Mouse (Mus musculus) mouse embryonic stem cell (cell line): Measurements from ENCODE around the gene Slc30a3.

Source experiments
- in situ Hi-C, 2 experiments: fragments of 300-500 bp; cut with MboI; formaldehyde crosslinking; loops; 1 replicate in 1 of 2; 3 replicates in 1 of 2; pipeline ENCODE4 v1.14.3; 2019 to 2020; ENCODE audit warnings: low sequenced_read_pairs in 2 of 2, low pct_unique_long_range_greater_than_20kb in 1 of 2, mixed read lengths in 1 of 2; ENCODE audit not compliant: unreplicated experiment in 1 of 2

Gene Slc30a3

DNA sequence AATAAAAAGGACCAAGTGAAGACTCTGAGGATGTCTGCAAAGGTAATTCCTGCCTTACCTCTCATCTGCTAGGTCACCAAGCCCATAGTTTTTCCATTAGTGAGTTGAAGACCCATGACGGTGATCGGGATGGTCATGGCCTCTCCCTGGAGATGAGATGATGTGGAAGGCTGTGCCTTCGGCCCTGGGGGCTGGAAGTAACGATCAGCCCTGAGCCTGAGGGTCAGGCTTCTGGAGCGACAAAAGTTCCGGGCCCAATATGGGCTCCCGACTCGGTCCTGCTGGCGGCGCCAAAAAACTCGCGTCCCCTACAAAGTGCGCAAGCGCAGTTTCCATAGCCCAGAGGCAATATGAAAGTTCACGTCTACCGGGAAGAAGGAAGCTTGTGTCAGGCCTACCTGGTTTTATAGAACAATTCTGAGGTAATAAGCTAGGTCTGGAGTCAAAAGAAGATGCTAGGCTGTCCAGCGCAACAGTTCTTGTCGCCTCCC is at the start of gene Slc30a3:
Slc30a3 (minus strand) TSS at position 238 of the 491 bp plus-strand sequence.
- in situ Hi-C loops: no loop called here

DNA sequence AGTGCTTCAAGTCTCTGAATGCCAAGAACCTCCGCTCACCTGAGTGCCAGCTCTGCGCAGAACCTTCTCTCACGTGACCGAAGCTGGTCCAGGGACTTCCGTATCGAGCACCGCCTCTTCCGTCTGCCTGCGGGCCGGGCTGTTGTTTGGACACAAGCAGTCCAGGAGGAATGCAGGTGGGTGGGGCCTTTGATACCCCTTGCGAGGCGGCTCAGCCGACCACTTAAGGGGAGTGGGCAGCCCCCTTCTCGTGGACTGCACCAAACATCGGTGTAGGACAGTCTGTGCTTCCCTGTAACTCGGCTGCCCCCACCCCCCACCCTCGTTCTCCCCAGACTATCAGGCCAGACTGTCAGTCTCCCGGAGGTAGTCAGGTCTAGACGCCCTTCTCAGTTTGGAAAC is 46.1 kb upstream of the Slc30a3 start, which contains the start of gene Mpv17:
Mpv17 (minus strand) TSS at position 100 of the 402 bp plus-strand sequence.
- in situ Hi-C loops: no loop called here

DNA sequence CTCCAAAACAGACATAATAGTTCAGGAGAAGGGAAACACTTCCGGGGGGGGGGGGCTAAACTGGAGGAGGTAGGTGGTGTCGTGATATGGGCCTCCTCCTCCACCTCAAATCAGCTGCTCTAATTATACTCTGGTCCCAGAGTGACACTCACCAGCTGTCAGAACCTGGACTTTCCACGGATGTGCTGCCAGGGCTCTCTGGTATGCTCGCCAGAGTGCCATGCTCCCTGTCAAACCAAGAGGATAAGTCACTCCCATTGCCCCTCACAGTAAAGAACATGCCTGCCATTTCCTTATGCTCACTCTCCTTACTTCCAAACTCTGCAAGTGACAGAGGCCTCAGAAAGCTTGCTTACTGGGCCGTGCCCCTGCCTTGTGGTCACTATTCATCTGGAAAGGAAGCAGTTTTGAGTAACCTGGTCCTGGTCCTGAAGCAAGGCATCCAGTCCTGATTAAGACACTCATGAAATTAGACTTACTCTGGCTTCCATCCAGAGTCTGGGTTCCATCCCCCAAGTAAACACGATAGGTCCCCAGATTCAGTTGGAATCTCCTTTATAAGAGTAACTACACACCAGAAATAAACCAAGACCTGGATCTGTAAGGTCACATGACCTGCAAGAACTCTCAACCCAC is 45.6 kb upstream of the Slc30a3 start:
- in situ Hi-C loops: no loop called here

DNA sequence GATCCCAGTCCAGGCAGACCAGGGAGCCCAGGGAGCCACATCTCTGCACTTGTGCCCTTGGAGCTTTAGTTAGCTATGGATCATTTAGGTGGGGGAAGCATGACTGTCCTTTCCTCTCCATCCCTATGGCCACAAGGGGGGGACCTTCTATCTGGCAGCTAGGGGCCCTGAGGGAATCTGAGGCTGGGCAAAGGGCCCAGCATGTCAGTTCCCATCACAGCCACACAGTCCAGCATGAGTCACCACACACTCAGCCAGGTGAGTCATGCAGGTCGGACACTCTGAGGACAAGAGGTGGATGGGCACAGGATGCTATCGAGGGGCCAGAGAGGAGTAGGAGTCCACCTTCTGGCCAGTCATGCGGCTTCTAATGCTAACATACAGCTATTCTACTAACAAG is 43.7 kb upstream of the Slc30a3 start:
- in situ Hi-C loops: no loop called here

DNA sequence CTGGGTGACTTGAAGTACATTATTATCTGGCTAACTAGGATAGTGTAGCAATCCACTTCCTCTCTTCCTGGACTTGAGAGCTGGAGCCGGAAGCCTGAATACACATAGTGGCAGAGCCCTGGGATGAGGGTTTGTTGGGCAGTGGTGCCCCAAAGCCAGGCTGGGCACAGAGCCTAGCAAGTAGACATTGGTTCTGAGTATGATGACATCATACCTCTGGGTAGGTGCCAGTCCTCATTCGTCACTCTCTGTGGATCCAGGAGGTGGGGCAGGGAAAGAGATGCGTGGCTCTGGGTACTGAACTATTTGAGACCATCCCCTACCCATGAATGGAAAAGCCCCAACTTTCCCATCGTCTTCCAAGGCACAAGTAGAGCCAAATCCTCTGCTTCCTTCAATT is 41.7 kb upstream of the Slc30a3 start:
- in situ Hi-C loops: no loop called here

DNA sequence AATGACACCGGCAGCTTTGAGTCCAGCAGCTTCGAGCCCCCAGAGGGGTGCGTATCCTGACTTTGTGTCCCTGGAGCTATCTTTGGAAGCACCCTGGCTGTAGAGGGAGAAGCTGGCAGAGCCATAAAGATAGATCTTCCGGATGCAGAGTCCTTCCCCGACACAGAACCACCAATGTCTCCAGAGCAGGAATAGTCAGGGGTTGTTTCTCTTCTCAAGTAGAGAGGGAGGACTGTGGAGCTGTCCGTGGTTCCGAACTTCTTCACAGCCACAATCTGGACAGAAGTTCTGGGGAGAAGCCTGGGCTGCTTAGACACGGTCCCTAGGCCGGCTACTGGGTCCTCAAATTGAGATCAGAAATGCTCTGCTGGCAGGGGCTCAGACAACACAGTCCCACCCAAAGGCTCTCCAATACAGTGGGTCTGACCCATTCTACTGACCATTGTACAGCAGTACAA is 31.0 kb upstream of the Slc30a3 start:
- in situ Hi-C loops: no loop called here

DNA sequence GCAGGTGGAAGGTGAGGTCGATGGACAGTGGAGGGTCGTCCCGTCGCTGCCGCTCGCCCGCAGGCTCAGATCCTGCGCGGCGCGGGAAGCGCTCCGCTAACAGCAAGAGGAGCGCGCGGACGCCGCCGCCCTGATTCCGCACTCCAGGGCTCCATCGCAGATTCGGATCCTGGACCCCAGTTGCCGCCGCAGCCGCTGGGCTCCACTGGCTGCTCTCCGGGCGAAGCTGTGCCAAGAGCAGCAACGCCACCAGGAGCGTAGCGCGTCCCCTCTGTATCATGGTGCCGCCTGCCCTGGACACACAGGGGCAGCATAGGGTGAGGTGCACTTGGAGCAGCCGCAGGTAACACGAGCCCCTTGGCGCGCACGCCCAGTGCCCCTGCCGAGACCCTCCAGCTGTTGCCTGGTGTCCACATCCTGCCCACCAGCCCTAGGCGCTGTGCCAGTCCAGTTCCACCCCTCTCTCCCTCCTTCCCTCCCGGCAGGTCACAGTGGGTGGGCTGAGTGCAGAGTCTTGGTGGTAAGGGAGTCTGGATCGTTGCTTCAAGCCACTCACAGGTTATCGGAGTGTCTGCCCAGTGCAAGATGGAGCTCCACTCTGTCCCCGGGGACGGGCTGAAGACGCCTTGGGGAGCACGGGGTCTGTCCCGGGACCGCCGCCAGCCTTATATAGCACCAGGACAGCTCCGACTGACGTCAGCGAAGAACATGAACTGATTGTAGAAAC is 30.4 kb upstream of the Slc30a3 start, which contains the start of gene Ucn:
Ucn (minus strand) TSS at position 589 of the 727 bp plus-strand sequence.
- in situ Hi-C loops: no loop called here

DNA sequence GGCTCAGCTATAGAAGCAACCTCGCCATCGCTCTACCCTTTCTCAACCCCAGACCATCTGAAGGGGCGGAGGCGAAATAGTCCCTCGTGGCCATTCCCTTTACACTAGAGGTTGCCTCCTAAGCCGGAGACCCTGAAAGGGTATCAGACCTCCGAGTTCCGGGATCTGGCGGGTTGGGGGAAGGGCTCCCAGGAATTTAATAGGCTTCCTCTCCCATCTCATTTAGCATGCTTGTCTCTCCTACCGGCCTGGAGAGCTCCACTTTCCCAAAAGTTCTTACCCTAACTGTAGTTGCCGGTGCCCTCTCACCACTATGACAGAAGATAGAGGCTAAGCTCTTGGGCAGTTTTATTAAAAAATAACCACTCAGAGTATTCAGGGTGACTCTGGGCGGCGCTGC is 29.6 kb upstream of the Slc30a3 start:
- in situ Hi-C loops: no loop called here

DNA sequence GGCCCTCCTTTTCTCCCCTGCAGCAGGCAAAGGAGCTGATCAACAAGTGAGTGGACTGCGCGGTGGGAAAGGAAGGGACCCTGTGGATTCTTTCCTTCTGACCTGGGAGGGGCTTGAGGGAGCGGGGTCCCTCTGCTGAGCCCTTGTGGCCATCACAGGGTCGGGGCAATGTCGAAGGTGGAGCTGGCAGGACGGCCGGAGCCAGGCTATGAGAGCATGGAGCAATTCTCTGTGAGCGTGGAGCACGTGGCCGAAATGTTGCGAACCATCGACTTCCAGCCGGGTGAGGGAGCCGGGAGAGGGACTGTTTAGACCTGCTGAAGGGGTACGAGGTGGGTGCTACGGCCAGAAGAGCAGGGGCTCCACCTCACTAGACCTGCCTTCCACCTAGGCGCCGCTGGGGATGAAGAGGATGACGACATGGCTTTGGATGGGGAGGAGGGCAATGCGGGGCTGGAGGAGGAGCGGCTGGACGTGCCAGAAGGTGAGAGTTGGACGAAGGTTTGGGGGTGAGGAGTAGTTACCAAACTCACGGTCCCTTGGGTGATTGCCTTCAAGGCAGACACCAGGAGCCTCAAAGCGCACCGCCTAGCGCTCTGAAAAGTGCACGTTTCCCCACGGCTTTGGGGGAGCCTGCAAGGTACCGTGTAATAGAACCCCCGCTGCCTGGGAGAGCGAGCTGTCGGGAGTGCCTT is 28.8 kb upstream of the Slc30a3 start:
- in situ Hi-C loops: no loop called here

DNA sequence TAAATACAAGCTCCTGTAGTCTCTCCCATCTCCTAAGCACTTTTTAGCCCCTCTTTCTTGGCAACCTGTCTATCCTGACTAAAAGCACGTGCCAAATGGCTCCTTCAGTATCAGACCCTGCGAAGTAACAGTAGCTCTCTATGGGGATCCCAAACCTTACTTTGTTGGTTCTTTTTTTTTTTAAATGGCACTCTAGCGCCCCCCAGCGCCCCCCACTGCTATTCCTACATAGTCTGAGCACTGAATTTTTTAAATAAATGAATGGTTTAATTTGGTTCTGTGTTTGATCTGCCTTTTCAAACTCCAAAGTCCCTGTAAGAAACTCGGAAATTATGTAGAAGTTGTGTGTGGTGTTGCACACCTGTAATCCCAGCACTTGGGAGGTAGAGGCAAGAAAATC is 18.0 kb upstream of the Slc30a3 start:
- in situ Hi-C loops: no loop called here

DNA sequence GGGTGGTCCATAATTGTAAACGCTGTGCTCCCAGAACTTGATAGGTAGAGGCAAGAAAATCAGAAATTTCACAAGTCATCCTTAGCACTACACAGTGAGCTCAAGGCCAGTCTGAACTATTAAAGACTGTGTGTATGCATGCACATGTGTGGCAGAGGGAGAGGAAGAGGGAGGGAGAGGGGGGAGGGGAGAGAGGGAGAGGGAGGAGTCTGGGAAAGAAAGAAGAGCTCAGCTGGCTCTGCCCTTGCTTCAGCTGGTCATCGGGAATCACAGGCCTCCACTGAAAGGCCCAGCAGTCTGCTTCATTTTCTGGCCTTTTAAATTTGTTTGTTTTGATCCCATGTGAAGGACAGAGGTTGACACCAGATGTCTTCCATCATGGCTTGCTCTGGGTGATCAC is 15.4 kb upstream of the Slc30a3 start:
- in situ Hi-C loops: no loop called here

DNA sequence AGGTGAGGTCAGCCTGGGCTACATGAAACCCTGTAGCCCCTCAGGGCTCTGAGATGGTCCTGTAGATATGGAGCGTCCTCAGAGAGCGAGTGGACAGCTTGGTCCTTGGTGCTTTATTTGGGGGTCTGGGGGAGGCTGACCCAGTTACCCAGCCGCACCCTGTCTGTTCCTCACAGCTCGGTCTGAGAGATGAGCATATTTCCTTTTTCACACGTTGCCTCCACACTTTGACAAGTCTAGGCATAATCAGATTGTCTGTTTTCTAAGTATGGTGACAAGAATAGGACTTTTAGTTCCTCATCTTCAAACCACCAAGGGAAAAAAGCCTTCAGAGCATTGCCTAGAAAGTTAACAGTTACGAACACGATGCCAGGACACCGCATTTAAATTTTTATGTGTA is 13.1 kb upstream of the Slc30a3 start:
- in situ Hi-C loops: no loop called here

DNA sequence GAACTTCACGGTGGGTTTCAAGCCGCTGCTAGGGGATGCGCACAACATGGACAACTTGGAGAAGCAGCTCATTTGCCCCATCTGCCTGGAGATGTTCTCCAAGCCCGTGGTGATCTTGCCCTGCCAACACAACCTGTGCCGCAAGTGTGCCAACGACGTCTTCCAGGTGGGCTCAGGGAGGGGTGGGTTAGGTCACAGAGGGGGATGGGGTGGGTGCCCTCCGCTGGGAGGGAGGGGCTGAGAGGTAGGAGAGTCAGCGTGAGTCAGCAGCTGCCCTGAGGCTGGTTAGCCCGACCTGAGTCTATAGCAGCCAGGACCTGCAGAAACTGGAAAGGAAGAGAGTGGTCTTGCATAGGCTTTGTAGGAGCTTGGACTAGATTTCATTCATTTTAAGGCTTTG is 8.9 kb upstream of the Slc30a3 start:
- in situ Hi-C loops: no loop called here

DNA sequence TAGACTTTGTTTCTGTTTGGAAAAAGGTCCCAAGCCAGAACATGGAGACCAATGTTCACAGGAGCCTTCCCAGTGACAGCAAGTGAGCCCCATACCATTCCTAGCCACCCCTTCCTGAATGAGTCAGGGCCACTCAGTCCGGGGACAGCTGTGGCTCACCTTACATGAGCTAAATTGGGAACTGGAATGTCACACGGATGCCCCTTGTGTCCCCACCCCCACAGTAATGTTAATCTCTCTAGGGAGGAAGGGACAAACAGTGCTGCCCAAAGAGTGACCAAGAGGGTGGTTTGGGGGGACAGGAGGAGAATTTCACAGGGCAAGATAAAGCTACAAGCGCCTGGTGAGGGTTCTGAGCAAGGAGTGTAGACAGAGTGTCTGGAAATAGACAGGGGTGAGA is 8.3 kb upstream of the Slc30a3 start, which contains the start of gene Trim54:
Trim54 (plus strand) TSS at position 359 of the 400 bp plus-strand sequence.
- in situ Hi-C loops: no loop called here

DNA sequence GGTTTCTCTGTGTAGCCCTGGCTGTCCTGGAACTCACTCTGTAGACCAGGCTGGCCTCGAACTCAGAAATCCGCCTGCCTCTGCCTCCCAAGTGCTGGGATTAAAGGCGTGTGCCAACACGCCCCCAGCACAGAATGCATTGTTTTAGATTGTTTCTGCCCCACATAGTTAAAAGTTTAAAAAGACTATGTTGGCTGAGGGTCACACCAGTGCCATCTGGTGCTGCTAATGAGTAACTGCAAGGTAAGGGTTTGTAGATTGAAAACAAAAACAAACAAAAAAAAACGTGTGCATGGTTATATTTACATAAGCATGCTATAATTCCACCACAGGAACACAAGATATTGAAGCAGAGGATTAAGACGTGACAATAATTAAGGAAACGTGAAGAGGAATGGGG is 2.7 kb upstream of the Slc30a3 start:
- in situ Hi-C loops: no loop called here

DNA sequence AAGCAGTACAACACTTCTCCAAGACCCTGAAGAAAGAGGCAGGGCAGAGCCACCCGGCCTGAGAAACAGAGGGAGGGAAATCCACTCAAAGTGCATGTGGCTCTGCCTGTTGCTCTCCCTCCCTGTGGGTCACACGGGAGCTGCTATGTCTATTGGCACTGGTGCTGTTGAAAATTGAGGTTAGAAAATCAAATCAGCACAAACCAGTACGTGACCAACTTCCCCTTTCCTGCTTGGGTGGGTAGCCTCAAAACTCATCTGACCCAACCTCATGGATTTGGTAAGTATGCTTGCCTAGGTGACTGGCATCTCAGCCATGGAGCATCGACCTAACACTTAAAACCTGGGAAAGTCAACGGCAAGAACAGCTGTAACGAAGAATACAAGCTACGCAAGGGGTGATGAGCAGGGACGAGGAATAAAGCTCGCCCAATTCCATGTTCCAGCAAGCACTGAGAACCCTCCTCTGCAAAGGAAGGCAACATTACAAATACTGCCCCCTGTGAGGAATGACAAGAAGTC is 2.2 kb downstream of the Slc30a3 start, which contains the start of gene Dnajc5g:
Dnajc5g (plus strand) TSS at position 472 of the 522 bp plus-strand sequence.
- in situ Hi-C loops: no loop called here

DNA sequence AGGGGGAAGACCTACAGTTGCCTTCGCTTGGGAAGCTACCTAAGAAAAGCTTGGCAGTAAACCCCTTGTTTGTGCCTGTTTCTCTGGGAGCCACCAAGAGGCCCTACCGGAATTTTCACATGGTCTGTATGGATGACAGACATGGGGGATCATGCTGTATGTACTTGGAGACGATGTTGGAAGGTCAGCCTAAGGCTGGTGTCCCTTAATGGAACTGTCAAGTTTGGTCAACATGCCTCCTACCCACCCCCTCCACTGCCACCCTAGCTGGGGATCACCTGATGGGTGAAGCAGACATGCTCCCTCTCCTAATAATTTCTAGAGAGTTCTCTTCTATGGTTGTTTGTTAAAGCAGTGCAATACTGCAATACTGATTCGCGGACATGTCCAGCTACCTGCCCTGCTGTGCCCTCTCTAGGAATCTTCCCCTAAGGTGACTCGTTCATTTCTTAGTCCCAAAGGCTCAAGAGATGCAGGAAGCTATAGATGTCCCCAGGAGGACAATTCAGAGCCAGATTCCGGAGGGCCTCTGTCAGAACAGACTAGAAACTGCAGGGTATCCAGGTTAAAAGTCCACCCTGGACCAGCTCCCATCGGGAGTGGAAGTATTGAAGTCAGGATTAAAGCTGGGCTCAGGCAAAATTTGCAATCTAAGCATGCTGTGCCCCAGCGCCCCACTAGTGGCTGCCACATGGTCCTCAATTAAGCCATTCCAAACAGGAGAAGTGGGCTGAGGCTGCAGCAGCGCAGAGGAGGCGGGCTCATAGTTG is 12.1 kb downstream of the Slc30a3 start:
- in situ Hi-C loops: no loop called here
